Mouse (Mus musculus) urinary bladder, adult 2 months (tissue): ENCODE measurements around the gene Car14. TPM values are rescaled to one million over a fixed set of nuclear protein-coding genes. Genes with fewer than 3 reads are reported as not detected.

Source experiments
- DNase-seq: peaks from one replicate; pipeline ENCODE4 v3.0.0; 2022; ENCODE audit warnings: low spot score
- polyA plus RNA-seq: library from polyadenylated mRNA; depleted of rRNA; stranded (reverse); fragments of >200 nt; gene quantifications from 2 replicates; pipeline ENCODE4 v1.2.3, GENCODE M21; 2012; rRNA removed

Gene Car14
- polyA plus RNA-seq, 1 experiment, result 14.7 TPM

- DNase-seq, result no peak
These were observed 48.4 kb downstream of the Car14 start for GRCm38 (mm10) chr3:95856115-95856514.

GRCm38 (mm10) chr3:95855502-95856089 is 48.9 kb downstream of the Car14 start, which contains the start of gene Prpf3:
Prpf3 (minus strand) TSS chr3:95855885.
- DNase-seq, result peak; percentile 91

- no peak for DNase-seq
These were observed 53.2 kb downstream of the Car14 start for GRCm38 (mm10) chr3:95851317-95851716.

- no peak for DNase-seq
These were observed 53.9 kb downstream of the Car14 start for GRCm38 (mm10) chr3:95850611-95851010.

Other genes starting within 250 kb of the Car14 start
- gene Mcl1, start 245.9 kb downstream of the Car14 start, polyA plus RNA-seq, result 90.3 and 106 TPM in 2 replicates
- gene Adamtsl4, start 216.8 kb downstream of the Car14 start, polyA plus RNA-seq, result 52.4 and 58.8 TPM in 2 replicates
- gene Ecm1, start 165.1 kb downstream of the Car14 start, polyA plus RNA-seq, result 718 and 729 TPM in 2 replicates
- 32.5 and 37.6 TPM in 2 replicates for gene Tars2, start 144.5 kb downstream of the Car14 start, polyA plus RNA-seq
- 17.7 and 20.2 TPM in 2 replicates for gene Rprd2, start 85.8 kb downstream of the Car14 start, polyA plus RNA-seq
- 26.6 and 29.7 TPM in 2 replicates for gene Prpf3, start 48.8 kb downstream of the Car14 start, polyA plus RNA-seq
- 245 and 291 TPM in 2 replicates for gene Mrps21, start 33.2 kb downstream of the Car14 start, polyA plus RNA-seq
- 37.5 and 49.5 TPM in 2 replicates for gene Ciart, start 22.4 kb downstream of the Car14 start, polyA plus RNA-seq
- 28.6 and 30.4 TPM in 2 replicates for gene BC028528, start 12.7 kb downstream of the Car14 start, polyA plus RNA-seq
- 84.0 and 96.2 TPM in 2 replicates for gene Aph1a, start 10.7 kb downstream of the Car14 start, polyA plus RNA-seq
- gene Anp32e, start 24.6 kb upstream of the Car14 start, polyA plus RNA-seq, result 53.4 and 78.9 TPM in 2 replicates
- gene Plekho1, start 91.3 kb upstream of the Car14 start, polyA plus RNA-seq, result 196 and 224 TPM in 2 replicates
- 15.3 and 20.3 TPM in 2 replicates for gene Vps45, start 153.8 kb upstream of the Car14 start, polyA plus RNA-seq
- gene Otud7b, start 199.8 kb upstream of the Car14 start, polyA plus RNA-seq, result 11.1 and 16.8 TPM in 2 replicates